Mouse (Mus musculus) ES-CJ7 (cell line): ENCODE measurements around the gene Xcl1.
"Not testable (repeated sequence)": the region's sequence is repeated elsewhere in the genome, so short reads cannot be mapped to it uniquely, and the experiment has no call there.

Source experiments
- DNase-seq: peaks from one replicate; pipeline ENCODE4 v3.0.0; 2011; ENCODE audit warnings: low read depth, low spot score

The Xcl1 gene

DNA sequence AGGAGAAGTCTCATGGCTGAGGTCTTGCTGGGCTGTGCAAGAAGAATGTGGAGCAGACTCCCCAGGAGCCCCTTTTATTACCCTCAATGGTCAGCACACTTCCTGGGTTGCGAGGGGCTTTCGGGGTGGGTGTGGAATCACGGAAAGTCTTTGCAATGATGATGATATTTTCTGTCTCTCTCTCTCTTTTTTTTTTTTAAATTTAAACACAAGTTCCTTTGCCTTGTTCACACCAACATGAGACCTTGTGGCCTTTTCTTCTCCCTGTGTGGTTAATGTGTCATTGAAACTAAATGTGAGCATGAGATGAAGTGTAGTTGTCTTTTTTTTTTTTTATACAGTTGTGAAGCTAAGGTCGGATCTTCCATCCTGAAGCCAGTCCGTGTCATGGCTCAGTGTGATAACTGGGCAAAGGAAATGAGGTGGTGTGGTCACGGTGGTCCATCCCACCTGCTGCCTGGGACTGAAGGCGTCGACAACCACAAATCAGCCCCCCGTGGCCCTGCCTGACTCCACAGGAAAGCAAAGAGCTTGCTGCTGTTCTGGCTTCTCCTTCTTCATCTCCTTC, at the start of gene Xcl1:
TSS of gene Xcl1 (minus strand) at position 51 of the 568 bp plus-strand sequence.
- no peak for DNase-seq

DNA sequence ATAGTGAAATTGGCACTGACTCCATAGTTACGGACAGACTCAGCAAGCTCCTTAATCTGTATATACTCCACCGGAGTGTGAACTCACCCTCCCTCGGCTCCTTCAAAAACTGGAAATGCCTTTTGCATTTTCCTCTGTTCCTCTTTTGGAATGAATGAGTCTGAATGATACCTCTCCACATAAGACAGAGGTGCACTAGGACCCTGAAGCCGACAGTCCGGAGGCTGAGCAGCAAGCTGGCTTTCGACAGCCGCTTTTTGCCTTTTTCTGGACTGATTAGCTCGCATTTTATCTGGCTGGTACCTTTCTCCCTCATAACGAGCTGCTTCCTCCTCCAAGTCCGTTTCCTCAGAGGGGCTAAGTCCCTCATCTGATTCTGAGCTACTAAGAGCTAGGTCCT, 49.4 kb upstream of the Xcl1 start:
- DNase-seq = not testable (repeated sequence)

DNA sequence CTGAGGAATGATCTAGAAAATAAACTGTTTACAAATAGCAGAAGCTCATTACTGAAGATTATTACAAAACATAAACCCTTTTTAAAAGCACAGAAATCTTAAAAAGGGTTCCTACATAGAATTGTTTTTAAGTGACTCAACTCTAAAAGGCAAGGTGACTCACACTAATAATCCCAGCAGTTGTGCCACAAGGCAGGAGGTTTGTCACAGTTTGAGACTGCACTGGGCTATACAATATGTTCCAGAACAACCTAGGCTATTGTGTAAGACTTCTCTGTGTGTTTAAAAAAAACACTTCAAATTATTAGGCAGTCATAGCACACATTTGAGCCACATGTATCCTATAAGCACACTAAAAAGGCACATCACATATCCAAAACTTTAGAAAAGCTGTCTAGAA, 42.0 kb upstream of the Xcl1 start:
- DNase-seq = no peak

- DNase-seq = no peak
These were observed 40.4 kb upstream of the Xcl1 start for GRCm38 (mm10) chr1:164975729-164976128.

DNA sequence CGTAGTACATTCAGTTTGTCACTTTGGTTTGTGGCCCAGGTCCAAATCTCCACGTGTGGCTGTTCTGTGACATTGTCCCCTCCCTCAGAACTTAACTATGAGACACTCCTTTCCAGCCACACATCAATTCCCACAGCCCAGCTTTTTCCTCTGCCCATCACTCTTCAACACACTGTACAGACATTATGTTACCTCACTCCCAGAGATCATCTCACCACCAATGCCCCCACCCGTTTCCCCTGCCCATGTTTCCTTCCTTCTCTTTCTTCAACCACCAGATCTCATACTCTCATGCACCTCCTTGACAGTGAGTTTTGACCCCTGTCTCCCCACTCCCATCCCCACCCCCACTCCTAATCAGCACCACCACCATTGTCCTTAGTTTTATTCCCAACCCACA, 39.9 kb upstream of the Xcl1 start:
- no peak for DNase-seq

DNA sequence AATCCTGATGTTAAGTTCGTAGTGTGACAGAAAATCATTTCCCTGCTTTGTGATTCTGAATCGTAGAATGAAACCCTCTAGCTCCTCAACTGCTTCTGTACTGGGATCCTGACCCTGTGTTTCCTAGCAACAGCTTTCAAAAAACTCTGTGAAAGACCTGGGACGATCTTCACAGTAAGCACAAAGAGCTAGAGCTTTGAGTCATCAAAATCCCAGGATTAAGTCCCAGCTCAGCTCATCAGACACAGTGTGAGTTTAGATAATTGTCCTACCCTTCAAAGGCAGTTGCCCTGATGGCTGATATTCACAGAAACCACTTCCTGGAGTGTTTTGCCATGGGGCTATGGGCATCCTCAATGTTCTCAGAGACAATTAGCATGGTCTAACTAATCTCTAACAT, 38.5 kb upstream of the Xcl1 start:
- DNase-seq = no peak

DNA sequence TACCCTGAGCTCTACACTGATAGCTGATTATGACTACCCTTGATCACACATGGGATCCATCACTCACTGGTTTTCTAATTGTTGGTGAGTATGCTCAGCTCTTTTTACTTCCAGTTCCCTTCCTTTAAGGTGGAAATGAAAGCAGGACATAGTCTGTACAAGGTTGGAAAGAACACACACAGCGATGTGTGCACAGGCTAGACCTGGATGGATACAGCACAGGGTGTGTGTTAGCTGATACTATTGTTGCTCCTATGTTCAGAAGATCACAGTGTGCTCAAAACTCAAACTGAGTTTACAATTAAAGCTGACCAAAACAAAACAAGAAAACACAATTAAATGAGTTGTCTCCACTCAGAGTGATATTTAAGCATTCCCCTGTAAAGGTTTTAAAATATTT, 38.0 kb upstream of the Xcl1 start:
- DNase-seq = no peak

- DNase-seq = no peak
These were observed 37.4 kb upstream of the Xcl1 start for GRCm38 (mm10) chr1:164972744-164973143.

- peak; percentile 27 for DNase-seq
These were observed 30.9 kb upstream of the Xcl1 start for GRCm38 (mm10) chr1:164966095-164966698.

GRCm38 (mm10) chr1:164960610-164961009, 25.3 kb upstream of the Xcl1 start:
- no peak for DNase-seq

DNA sequence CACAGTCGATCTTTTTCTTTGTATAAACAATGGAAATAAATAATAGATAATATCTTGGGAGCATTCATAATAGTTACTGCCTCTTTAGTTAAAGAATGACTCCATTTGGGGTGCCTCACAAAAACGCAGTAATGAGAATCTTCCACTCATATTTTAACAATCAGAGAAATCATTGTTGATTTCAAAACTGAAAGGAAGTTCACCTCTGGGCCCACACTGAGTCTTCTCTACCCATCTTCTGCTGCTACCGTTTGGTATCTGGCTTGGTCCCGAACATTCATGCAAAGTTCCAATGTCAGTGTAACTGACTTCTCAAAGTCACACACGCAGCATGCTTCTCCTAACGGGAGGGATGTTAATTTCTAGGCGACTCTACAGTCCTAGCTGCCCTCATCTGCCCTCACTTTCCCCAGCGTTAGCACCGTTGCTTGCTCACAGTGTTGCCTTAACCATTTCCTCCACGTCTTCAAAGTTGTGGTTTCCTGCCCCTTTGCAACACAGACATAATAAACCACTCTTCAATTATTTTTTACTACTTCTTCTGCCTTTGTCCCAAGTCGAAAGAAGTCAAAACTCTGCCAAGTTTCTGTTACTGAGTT, 24.6 kb upstream of the Xcl1 start:
- no peak for DNase-seq

DNA sequence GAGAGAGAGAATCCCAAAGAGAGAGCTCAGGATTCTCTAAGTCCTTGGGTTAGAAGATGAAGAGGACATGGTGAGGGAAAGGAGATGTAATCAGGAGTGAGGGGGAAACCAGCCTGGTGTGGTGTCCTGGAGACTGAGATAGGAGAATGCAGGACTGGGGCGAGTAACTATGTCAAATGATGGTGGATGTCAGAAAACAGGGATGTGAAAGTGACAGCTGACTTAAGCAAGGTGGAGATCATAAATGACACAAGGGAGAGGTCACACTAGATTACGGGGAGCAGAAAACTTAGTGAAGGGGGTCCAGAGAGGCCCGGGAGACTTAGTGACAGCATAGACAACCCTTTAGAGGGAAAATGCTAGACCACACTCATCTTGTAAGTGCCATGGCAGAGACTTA, 23.8 kb upstream of the Xcl1 start:
- no peak for DNase-seq

GRCm38 (mm10) chr1:164957974-164958373, 22.6 kb upstream of the Xcl1 start:
- DNase-seq = no peak

- DNase-seq = no peak
These were observed 21.5 kb upstream of the Xcl1 start for GRCm38 (mm10) chr1:164956725-164957399.

GRCm38 (mm10) chr1:164955452-164956196, 20.3 kb upstream of the Xcl1 start:
- DNase-seq = no peak

GRCm38 (mm10) chr1:164953574-164953973, 18.2 kb upstream of the Xcl1 start:
- no peak for DNase-seq

DNA sequence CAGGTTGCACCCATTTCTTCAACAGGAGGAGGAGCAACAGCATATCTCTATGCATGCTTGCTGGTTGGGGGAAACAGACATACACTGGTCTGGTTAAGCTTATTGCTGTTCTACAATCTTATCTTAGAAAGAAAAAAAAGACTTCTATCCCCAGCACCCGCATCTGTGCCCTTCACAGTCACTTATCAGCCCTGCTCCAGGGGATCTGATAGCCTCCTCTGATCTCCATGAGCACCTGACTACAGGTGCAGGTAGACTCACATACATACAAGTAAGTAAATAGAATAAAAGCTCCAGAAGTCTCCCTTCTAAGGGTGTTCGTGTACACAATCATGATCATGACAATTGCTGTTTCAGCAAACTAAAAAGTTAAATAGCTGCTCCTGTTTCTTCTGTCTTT, 733 bp upstream of the Xcl1 start:
- DNase-seq = no peak

DNA sequence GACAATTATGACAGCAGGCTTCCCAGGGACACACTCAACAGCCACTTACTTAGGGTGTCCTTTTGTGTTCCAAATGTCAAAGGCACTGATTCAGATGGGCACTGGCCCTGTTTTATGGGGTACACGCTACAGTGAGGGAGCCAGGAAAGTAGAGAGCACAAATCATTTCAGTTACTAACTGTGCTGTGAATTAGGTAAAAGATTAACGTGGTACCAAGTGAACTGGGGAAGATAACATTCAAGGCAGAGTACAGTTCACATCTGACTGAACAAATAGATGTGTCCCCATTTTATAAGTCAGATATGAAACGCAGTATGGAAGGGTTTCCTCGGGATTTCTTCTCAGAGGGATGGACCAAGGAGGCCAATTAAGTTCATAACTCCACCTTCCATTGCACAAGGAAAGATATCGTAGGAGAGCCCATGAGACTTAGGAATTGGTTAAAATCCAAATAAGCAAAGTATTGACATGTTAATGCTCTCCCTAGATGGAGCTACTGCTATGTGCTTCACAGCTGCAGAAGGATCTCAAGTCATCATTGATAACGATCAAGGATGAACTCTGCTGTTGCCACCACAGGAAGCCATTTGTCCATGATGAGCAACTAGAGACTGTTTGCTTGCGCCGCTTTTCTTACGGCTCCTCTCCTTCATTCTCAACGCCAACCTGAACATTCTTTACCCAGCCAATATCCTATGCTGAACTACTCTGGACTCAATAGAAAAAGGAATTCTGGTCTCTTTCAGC, 1.7 kb downstream of the Xcl1 start:
- DNase-seq = no peak

DNA sequence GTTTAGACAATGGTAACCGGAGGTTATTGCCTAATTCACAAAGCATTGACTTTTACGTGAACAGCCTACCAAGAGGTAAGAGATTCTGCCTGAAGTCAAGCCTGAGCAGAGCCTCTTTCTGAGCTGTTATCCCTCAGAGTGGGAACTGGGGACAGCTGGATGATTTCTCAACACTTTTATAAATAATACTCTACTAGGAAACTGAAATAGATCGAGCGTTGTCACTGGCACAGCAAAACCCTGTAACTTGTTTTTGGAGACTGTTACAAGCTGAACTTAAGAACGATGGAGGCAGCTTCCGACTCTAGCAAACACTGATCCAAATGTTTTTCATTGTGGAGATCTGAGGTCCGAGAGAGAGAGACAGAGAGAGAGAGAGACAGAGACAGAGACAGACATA, 4.2 kb downstream of the Xcl1 start:
- no peak for DNase-seq

- no peak for DNase-seq
These were observed 5.3 kb downstream of the Xcl1 start for GRCm38 (mm10) chr1:164930006-164930405.

GRCm38 (mm10) chr1:164926534-164927160, 8.7 kb downstream of the Xcl1 start:
- DNase-seq = no peak
